Mouse (Mus musculus) intestine, postnatal 0 days (tissue): ENCODE measurements around the gene Mpp3. TPM values are rescaled to one million over a fixed set of nuclear protein-coding genes. Genes with fewer than 3 reads are reported as not detected.
A peak's percentile ranks its signal among the peaks of the same experiment; 100 is the strongest.

ENCODE experiments used
- ATAC-seq: fragments of 200-750 bp; cut with Nextera tagmentation; 2 replicates; pipeline ENCODE4 v1.8.0; 2017; ENCODE audit warnings: mild to moderate bottlenecking, moderate TSS enrichment, moderate library complexity
- H3K27ac ChIP-seq: fragments of 300-500 bp; sonication (generic); 2 replicates; pipeline ENCODE4 v1.5.1; 2014; ENCODE audit warnings: mild to moderate bottlenecking, low read depth, low read length, moderate library complexity
- H3K27me3 ChIP-seq: fragments of 300-500 bp; sonication (generic); replicated peaks from 2 replicates; pipeline ENCODE4 v1.6.1; 2014; ENCODE audit warnings: low read length, mixed read lengths; ENCODE audit not compliant: control insufficient read depth, insufficient read depth
- H3K36me3 ChIP-seq: fragments of 300-500 bp; sonication (generic); 2 replicates; pipeline ENCODE4 v1.6.1; 2014; ENCODE audit warnings: mild to moderate bottlenecking, moderate library complexity; ENCODE audit not compliant: control insufficient read depth, insufficient read depth
- H3K4me1 ChIP-seq: fragments of 300-500 bp; sonication (generic); replicated peaks from 2 replicates; pipeline ENCODE4 v1.6.1; 2014; ENCODE audit warnings: antibody characterized with exemption, low read length, mixed read lengths; ENCODE audit not compliant: control insufficient read depth, insufficient read depth
- H3K4me2 ChIP-seq: fragments of 300-500 bp; sonication (generic); replicated peaks from 2 replicates; pipeline ENCODE4 v1.6.1; 2014; ENCODE audit warnings: low read depth, mild to moderate bottlenecking, moderate library complexity
- H3K4me3 ChIP-seq: fragments of 300-500 bp; sonication (generic); 2 replicates; pipeline ENCODE4 v1.5.1; 2014; ENCODE audit warnings: low read depth, low read length
- H3K9ac ChIP-seq: fragments of 300-500 bp; sonication (generic); 2 replicates; pipeline ENCODE4 v1.6.1; 2014; ENCODE audit warnings: mild to moderate bottlenecking, low read depth, low read length
- H3K9me3 ChIP-seq: fragments of 300-500 bp; sonication (generic); 2 replicates; pipeline ENCODE4 v1.6.1; 2016; ENCODE audit warnings: mixed run types; ENCODE audit not compliant: control insufficient read depth
- CTCF ChIP-seq: sonication (generic); IDR thresholded peaks from 2 replicates; pipeline ENCODE4 v1.5.1; 2016; ENCODE audit warnings: low read depth, mild to moderate bottlenecking, control low read depth, antibody characterized with exemption, moderate library complexity
- WGBS: fragments of 180-500 bp; shearing (Covaris S2); extraction: QIAGEN DNeasy Blood & Tissue Kit; methylation state at CpG from one replicate; pipeline ENCODE4 v1.1.7; 2014; 5-methylcytosine and 5-hydroxymethylcytosine counted together
- polyA plus RNA-seq: library from polyadenylated mRNA; unstranded; fragments of >200 nt; fragmentation: Nextera tagmentation; extraction: Ambion mirVana; gene quantifications from 2 replicates; pipeline ENCODE4 v1.2.1, GENCODE M21; 2015

The Mpp3 gene
- polyA plus RNA-seq, 1 experiment from 2014 or later = 8.6 TPM

DNA sequence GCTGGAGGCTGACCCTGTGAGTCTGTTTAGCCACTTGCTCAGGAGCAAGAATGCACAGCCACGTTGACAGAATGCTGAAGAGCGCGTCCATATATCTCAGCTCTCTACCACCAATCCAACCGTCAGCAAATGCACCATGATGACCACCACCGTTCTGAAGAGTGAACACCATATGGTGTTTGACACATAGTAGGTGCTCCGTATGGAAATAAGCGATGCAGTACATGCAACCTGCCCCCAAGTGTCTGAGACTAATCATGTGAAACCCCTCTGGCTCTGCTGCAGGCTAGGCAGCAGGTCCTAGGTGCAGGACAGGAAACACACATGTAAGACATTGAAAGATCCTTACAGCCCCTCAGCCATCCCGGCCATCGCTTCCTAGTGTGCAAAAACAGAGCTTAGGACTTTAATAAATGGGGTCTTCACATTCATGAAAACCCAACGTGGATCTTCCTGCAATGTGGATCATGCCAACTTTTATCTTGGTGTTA is 44.8 kb downstream of the Mpp3 start:
- H3K4me3 ChIP-seq = peak overlapping the region; percentile 51
- H3K27me3 ChIP-seq = no peaks in the 10 kb centered on the region
- ATAC-seq = no peak
- peak overlapping the region; percentile 92 for H3K4me2 ChIP-seq
- TF ChIP-seq CTCF = no peak
- peak overlapping the region; percentile 41 for H3K27ac ChIP-seq
- peaks cover 5% of the 10 kb centered on the region; the same call in 1 of the 2 replicates for H3K4me1 ChIP-seq
- H3K9ac ChIP-seq = 0 out of 2 replicates have a peak overlapping the region, but pooled peaks have one; percentile 17
- peaks cover 26% of the 10 kb centered on the region; the same call in 1 of the 2 replicates for H3K36me3 ChIP-seq
- 64% methylated on average over 10 of the region's 10 CpGs for WGBS
- no peaks in the 10 kb centered on the region for H3K9me3 ChIP-seq

GRCm38 (mm10) chr11:101982981-101983411 is 45.3 kb downstream of the Mpp3 start:
- H3K4me2 ChIP-seq = peak overlapping the region; percentile 92; the same call in 1 of the 2 replicates
- H3K27me3 ChIP-seq = no peaks in the 10 kb centered on the region
- no peak overlapping the region for H3K9ac ChIP-seq
- H3K4me3 ChIP-seq = 0 out of 2 replicates have a peak overlapping the region, but pooled peaks have one; percentile 51
- WGBS = 71% methylated on average over 6 of the region's 6 CpGs
- peak overlapping the region; percentile 41; the same call in 1 of the 2 replicates for H3K27ac ChIP-seq
- no peak for TF ChIP-seq CTCF
- H3K4me1 ChIP-seq = peaks cover 5% of the 10 kb centered on the region; the same call in 1 of the 2 replicates
- H3K9me3 ChIP-seq = no peaks in the 10 kb centered on the region
- H3K36me3 ChIP-seq = peaks cover 30% of the 10 kb centered on the region; the same call in 1 of the 2 replicates
- no peak for ATAC-seq

GRCm38 (mm10) chr11:101981850-101982249 is 46.4 kb downstream of the Mpp3 start:
- no peak overlapping the region for H3K27ac ChIP-seq
- 81% methylated on average over 12 of the region's 12 CpGs for WGBS
- H3K9ac ChIP-seq = no peak overlapping the region
- H3K36me3 ChIP-seq = peaks cover 37% of the 10 kb centered on the region; the same call in 1 of the 2 replicates
- no peak overlapping the region for H3K4me2 ChIP-seq
- H3K9me3 ChIP-seq = no peaks in the 10 kb centered on the region
- H3K4me3 ChIP-seq = no peak overlapping the region
- TF ChIP-seq CTCF = no peak
- ATAC-seq = no peak
- no peaks in the 10 kb centered on the region for H3K27me3 ChIP-seq
- H3K4me1 ChIP-seq = peaks cover 5% of the 10 kb centered on the region; the same call in 1 of the 2 replicates

DNA sequence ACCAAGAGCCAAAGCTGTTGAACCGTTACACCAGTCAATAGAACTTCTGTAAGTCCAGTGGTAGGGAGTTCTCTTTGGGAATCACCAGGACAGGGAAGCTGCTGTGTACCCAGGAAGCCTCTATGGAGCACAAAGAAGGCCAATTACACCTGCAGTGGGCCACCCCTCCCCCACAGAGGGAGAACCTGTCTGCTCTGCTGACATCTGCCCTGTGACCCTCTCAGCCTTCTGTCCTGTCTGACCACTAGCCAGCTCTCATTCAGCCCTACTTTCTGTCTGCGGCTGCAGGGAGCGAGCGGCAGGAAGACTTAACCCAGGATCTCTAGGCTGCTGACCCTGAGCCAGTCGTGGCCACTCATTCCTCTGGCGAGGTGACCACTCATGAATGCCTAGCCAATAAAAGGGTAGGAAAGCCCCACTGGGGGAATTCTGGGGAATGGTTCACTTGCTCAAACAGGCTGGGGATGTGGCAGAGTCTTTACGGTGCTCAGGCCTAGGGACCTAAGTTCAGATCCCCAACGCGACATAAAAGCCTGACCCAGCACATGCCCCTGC is 47.6 kb downstream of the Mpp3 start:
- WGBS = 89% methylated on average over 9 of the region's 9 CpGs
- no peak for ATAC-seq
- peaks cover 5% of the 10 kb centered on the region; the same call in 1 of the 2 replicates for H3K4me1 ChIP-seq
- H3K36me3 ChIP-seq = peaks cover 41% of the 10 kb centered on the region; the same call in 1 of the 2 replicates
- H3K27ac ChIP-seq = no peak overlapping the region
- H3K4me3 ChIP-seq = no peak overlapping the region
- no peak overlapping the region for H3K4me2 ChIP-seq
- no peaks in the 10 kb centered on the region for H3K9me3 ChIP-seq
- H3K9ac ChIP-seq = no peak overlapping the region
- no peaks in the 10 kb centered on the region for H3K27me3 ChIP-seq
- TF ChIP-seq CTCF = no peak

DNA sequence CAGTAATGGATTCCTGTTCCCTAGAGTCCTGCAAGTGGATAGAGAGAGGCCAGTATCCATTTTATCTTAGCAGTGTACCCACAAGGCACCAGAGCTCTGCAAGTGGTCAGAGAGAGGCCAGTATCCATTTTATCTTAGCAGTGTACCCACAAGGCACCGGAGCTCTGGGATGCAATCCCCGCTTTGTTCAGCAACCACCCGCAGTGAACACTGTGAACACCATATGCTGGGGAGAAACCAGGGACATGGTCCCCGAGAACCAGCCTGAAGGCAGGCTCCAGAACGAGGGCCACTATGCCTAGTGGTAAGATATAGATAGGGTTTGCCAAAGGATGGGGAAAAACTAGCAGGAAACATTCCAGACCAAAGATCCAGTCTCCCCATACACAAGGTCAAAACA is 49.1 kb downstream of the Mpp3 start:
- H3K9me3 ChIP-seq = no peaks in the 10 kb centered on the region
- H3K4me1 ChIP-seq = 0 out of 2 replicates have a peak, but pooled peaks cover 3% of the 10 kb centered on the region
- H3K36me3 ChIP-seq = peaks cover 45% of the 10 kb centered on the region; the same call in 1 of the 2 replicates
- TF ChIP-seq CTCF = no peak
- no peak overlapping the region for H3K4me2 ChIP-seq
- H3K4me3 ChIP-seq = no peak overlapping the region
- H3K27me3 ChIP-seq = no peaks in the 10 kb centered on the region
- no peak overlapping the region for H3K9ac ChIP-seq
- H3K27ac ChIP-seq = no peak overlapping the region
- ATAC-seq = no peak
- 97% methylated on average over 5 of the region's 5 CpGs for WGBS

DNA sequence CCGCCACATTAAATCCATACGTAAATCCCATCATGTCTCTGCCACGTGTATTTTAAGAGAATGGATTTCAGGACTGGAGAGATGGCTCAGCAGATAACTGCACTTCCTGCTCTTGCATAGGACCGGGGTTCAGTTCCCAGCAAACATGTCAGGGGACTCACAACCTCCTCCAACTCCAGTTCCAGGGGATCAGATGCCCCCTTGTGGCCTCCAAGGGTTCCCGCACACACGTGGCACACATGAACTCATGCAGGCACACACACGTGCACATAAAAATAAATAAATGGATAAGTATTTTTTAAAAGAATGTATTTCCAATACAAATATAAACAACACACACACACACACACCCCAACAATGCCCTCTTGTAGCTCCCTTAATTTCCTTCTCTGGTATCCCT is 51.3 kb downstream of the Mpp3 start:
- Histone ChIP-seq H3K4me2 (no peak overlapping the region), H3K9me3 (no peaks in the 10 kb centered on the region), H3K27me3 (no peaks in the 10 kb centered on the region), H3K4me3 (no peak overlapping the region), H3K36me3 (peaks cover 52% of the 10 kb centered on the region; the same call in 1 of the 2 replicates), H3K4me1 (no peaks in the 10 kb centered on the region), H3K27ac (no peak overlapping the region), H3K9ac (no peak overlapping the region)
- ATAC-seq = no peak
- peak; percentile 29 for TF ChIP-seq CTCF
- 94% methylated on average over 7 of the region's 7 CpGs for WGBS
